Mouse (Mus musculus): ENCODE measurements around the gene Sept9. TPM values are rescaled to one million over a fixed set of nuclear protein-coding genes. Genes with fewer than 3 reads are reported as not detected.

The Sept9 gene
- polyA plus RNA-seq, 1 experiment from 2014 or later = 139 TPM

DNA sequence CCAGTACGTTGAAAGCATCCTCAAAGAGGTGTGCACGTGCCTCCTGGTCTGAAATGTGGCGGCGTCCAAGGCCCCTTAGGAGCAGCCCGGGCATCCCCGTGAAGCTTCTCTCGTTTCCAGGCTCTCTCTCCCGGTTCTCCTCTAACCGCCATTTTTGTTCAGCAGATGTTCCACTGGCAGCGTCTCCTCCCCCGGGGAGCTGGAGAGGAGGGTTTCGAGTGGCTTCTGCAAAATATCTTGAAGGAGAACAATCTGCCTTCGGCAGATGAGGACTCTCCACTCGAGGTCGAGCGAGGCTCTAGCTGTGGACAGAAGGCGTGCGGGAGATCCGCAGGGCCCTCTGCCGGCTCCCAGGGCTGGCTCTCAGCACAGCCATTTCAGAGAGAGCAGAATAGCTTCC, 173.7 kb downstream of the Sept9 start:
- no peak for ATAC-seq (ENCODE audit: low read depth)
- no peaks in the 10 kb centered on the region for H3K27me3 ChIP-seq (ENCODE audit: control insufficient read depth, insufficient read depth, low read depth, low read length)
- H3K4me2 ChIP-seq (ENCODE audit: low read depth, low read length) = no peak overlapping the region
- H3K4me1 ChIP-seq (replicated peaks; ENCODE audit: control insufficient read depth, insufficient read depth, low read length) = peaks cover 10% of the 10 kb centered on the region
- H3K9me3 ChIP-seq (ENCODE audit: control insufficient read depth, low read length) = no peaks in the 10 kb centered on the region
- H3K36me3 ChIP-seq (ENCODE audit: control insufficient read depth, insufficient read depth, low read length) = no peaks in the 10 kb centered on the region
- no peak overlapping the region for H3K9ac ChIP-seq (ENCODE audit: low read length)
- H3K4me3 ChIP-seq (ENCODE audit: low read length) = no peak overlapping the region
- 66% methylated on average over 20 of the region's 20 CpGs for WGBS
- no peak overlapping the region for H3K27ac ChIP-seq (ENCODE audit: low read length)

DNA sequence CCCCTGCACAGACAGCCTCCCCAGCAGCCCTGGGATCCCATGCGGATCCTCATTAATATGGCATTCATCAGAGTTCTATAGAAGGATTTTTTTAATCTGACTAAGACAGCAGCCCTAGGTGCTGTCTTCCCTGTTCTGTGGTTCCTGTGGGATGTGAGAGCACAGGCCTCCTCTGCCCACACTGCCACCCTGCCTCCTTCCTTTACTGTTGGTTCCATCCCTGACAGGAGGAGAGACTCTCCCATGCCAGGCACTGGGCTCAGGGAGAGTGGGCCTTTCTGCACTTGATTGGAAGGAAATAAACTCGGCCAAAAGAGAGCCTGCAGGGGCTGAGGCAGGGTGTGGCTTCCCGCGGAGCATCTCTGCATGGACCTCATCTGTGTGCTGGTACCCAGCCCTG, 174.4 kb downstream of the Sept9 start:
- no peak; the same call in 1 of the 2 replicates for ATAC-seq (ENCODE audit: low read depth)
- H3K27me3 ChIP-seq (ENCODE audit: control insufficient read depth, insufficient read depth, low read depth, low read length) = no peaks in the 10 kb centered on the region
- peaks cover 10% of the 10 kb centered on the region for H3K4me1 ChIP-seq (replicated peaks; ENCODE audit: control insufficient read depth, insufficient read depth, low read length)
- no peak overlapping the region for H3K27ac ChIP-seq (ENCODE audit: low read length)
- no peak overlapping the region for H3K4me2 ChIP-seq (ENCODE audit: low read depth, low read length)
- H3K9ac ChIP-seq (ENCODE audit: low read length) = no peak overlapping the region
- no peak overlapping the region for H3K4me3 ChIP-seq (ENCODE audit: low read length)
- 32% methylated on average over 4 of the region's 4 CpGs for WGBS
- no peaks in the 10 kb centered on the region for H3K36me3 ChIP-seq (ENCODE audit: control insufficient read depth, insufficient read depth, low read length)
- no peaks in the 10 kb centered on the region for H3K9me3 ChIP-seq (ENCODE audit: control insufficient read depth, low read length)

DNA sequence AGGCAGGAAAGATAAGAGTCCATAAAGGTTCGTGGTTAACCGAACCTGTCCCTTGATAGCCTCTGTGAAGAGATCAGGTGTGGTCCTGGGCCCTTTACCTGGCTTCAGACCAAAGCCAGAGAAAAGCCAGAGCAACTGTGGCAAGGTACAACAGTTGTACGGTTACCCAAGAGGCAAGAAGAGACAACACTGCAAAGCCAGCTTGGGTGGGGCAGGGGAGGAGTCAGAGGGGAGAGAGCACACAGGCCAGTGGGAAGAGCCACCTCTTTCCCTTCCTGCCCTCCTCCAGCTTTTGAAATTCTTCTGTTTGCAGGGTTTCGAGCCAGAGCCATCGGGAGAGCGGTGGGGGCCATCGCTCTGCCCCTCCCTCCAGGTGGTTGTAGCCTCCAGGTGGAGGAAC, 174.8 kb downstream of the Sept9 start:
- WGBS = 36% methylated on average over 7 of the region's 7 CpGs

DNA sequence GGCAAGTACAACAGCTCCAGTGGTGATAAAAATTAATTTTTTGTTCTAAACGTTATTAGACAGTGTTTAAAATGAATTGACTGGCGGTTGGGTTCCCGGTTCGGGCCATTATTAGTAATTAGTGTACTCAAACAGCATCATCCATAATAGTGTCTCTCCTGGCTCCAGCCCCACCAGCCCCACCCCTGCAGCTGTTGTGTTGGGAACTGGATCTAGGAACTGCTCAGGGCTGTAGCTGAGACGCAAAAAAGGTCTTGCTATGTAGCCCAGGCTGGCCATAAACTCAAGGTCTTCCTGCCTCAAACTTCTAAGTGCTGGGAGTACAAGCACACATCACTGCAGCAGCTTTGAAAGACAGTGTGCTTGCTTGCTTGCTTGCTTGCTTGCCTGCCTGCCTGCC, 180.3 kb downstream of the Sept9 start:
- Histone ChIP-seq H3K27ac (ENCODE audit: low read length) (no peak overlapping the region), H3K4me1 (replicated peaks; ENCODE audit: control insufficient read depth, insufficient read depth, low read length) (no peaks in the 10 kb centered on the region), H3K27me3 (ENCODE audit: control insufficient read depth, insufficient read depth, low read depth, low read length) (peaks cover 5% of the 10 kb centered on the region), H3K9ac (ENCODE audit: low read length) (no peak overlapping the region), H3K9me3 (ENCODE audit: control insufficient read depth, low read length) (no peaks in the 10 kb centered on the region), H3K4me3 (ENCODE audit: low read length) (no peak overlapping the region), H3K4me2 (ENCODE audit: low read depth, low read length) (no peak overlapping the region), H3K36me3 (ENCODE audit: control insufficient read depth, insufficient read depth, low read length) (no peaks in the 10 kb centered on the region)
- ATAC-seq (ENCODE audit: low read depth) = no peak
- WGBS = 61% methylated on average over 5 of the region's 5 CpGs

More for the DNA sequence above, 174.8 kb downstream of the Sept9 start:
- no peaks in the 10 kb centered on the region for H3K9me3 ChIP-seq (ENCODE audit: control insufficient read depth, low read length)
- peaks cover 10% of the 10 kb centered on the region for H3K4me1 ChIP-seq (replicated peaks; ENCODE audit: control insufficient read depth, insufficient read depth, low read length)
- H3K27me3 ChIP-seq (ENCODE audit: control insufficient read depth, insufficient read depth, low read depth, low read length) = no peaks in the 10 kb centered on the region
- no peak overlapping the region for H3K4me3 ChIP-seq (ENCODE audit: low read length)
- H3K36me3 ChIP-seq (ENCODE audit: control insufficient read depth, insufficient read depth, low read length) = no peaks in the 10 kb centered on the region
- ATAC-seq (ENCODE audit: low read depth) = no peak
- H3K9ac ChIP-seq (ENCODE audit: low read length) = no peak overlapping the region
- no peak overlapping the region for H3K4me2 ChIP-seq (ENCODE audit: low read depth, low read length)
- H3K27ac ChIP-seq (ENCODE audit: low read length) = no peak overlapping the region

DNA sequence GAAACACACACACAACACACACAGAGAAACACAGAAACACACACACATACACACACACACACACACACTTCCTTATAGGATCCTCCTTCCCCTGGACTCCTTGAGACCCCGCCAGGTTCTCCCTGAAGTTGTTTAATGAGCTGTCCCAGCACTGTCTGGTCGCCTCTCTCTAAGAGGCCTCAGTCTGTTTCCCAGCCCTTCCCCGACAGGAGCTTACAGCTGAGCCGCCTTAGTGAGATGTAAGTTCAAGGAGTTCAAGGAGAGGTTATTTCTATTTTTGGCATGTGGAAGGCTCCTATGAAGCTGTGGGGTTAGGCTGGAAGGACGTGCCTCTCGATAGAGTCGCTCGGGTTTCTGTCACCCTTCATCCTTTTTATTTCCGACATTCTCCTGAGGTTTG, 184.8 kb downstream of the Sept9 start:
- no peak for ATAC-seq (ENCODE audit: low read depth)
- WGBS = 6% methylated on average over 9 of the region's 9 CpGs
- no peaks in the 10 kb centered on the region for H3K4me1 ChIP-seq (replicated peaks; ENCODE audit: control insufficient read depth, insufficient read depth, low read length)
- no peak overlapping the region for H3K27ac ChIP-seq (ENCODE audit: low read length)
- no peak overlapping the region for H3K4me3 ChIP-seq (ENCODE audit: low read length)
- H3K27me3 ChIP-seq (ENCODE audit: control insufficient read depth, insufficient read depth, low read depth, low read length) = peaks cover 16% of the 10 kb centered on the region
- H3K9me3 ChIP-seq (ENCODE audit: control insufficient read depth, low read length) = no peaks in the 10 kb centered on the region
- no peak overlapping the region for H3K4me2 ChIP-seq (ENCODE audit: low read depth, low read length)
- H3K9ac ChIP-seq (ENCODE audit: low read length) = no peak overlapping the region
- H3K36me3 ChIP-seq (ENCODE audit: control insufficient read depth, insufficient read depth, low read length) = no peaks in the 10 kb centered on the region

DNA sequence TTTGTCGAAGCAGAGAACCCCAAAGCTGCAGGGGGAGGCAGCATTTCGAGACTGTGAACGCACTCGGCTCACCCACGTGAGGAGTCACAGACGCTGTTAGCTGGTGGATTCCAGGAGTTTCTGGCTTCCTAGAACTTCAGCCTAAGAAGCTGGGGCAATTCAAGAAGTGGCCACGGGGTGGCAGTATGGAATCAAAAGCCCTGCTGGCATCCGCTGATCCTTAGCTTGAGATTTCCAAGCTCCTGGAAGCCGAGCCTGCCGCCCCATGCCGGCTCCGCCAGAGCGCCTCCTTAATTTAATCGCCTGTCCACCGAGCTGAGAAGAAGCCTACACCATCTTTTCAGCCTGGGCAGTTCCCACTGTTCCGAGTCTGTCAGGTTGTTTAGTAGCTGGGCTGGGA, 185.4 kb downstream of the Sept9 start:
- peak; percentile 67; the same call in 1 of the 2 replicates for ATAC-seq (ENCODE audit: low read depth)
- Histone ChIP-seq H3K9me3 (ENCODE audit: control insufficient read depth, low read length) (no peaks in the 10 kb centered on the region), H3K36me3 (ENCODE audit: control insufficient read depth, insufficient read depth, low read length) (no peaks in the 10 kb centered on the region), H3K4me3 (ENCODE audit: low read length) (no peak overlapping the region), H3K27me3 (ENCODE audit: control insufficient read depth, insufficient read depth, low read depth, low read length) (peaks cover 16% of the 10 kb centered on the region), H3K9ac (ENCODE audit: low read length) (no peak overlapping the region), H3K4me1 (replicated peaks; ENCODE audit: control insufficient read depth, insufficient read depth, low read length) (no peaks in the 10 kb centered on the region), H3K4me2 (ENCODE audit: low read depth, low read length) (no peak overlapping the region), H3K27ac (ENCODE audit: low read length) (no peak overlapping the region)
- whole genome bisulfite sequencing = under 1% methylated on average over 16 of the region's 16 CpGs

DNA sequence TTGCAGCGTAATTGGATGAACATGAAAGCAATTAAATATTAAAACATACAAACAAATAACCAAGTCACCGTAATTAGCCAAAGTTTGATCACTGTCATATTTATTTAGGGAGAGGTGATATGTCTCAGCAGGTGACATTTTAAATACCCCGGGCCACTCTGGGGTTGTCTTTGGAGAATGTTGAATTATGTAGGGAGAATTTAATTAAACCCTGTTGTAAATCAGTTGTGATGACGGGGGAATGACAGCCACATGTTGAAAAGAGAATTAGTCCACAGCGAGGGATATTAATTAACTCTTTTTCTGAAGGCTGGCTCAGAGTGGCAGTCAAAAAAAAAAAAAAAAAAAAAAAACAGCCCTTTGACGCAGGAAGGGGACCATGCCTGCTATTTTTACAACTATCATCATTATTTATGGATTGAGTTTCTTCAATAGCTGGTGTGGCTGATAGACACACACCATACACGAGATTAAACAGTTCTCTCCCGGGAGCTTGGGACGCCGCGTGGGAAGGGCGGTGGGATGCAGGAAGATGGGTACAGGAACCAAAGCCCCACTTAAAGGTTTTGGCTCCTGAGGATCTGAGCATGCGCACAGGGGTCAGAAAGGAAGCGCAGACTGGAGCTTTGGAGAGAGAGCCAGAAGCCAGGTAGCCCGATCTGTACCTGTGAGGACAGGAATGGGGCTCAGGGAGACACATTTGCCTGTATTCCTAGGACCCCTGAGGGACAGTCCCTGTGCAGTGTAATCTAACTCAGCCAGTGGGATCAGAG, 186.1 kb downstream of the Sept9 start:
- WGBS = 44% methylated on average over 15 of the region's 15 CpGs
- Histone ChIP-seq H3K9ac (ENCODE audit: low read length) (no peak overlapping the region), H3K4me1 (replicated peaks; ENCODE audit: control insufficient read depth, insufficient read depth, low read length) (0 out of 2 replicates have a peak, but pooled peaks cover 3% of the 10 kb centered on the region), H3K4me3 (ENCODE audit: low read length) (no peak overlapping the region), H3K27me3 (ENCODE audit: control insufficient read depth, insufficient read depth, low read depth, low read length) (peaks cover 16% of the 10 kb centered on the region), H3K27ac (ENCODE audit: low read length) (no peak overlapping the region), H3K4me2 (ENCODE audit: low read depth, low read length) (no peak overlapping the region), H3K36me3 (ENCODE audit: control insufficient read depth, insufficient read depth, low read length) (no peaks in the 10 kb centered on the region), H3K9me3 (ENCODE audit: control insufficient read depth, low read length) (no peaks in the 10 kb centered on the region)
- no peak for ATAC-seq (ENCODE audit: low read depth)

DNA sequence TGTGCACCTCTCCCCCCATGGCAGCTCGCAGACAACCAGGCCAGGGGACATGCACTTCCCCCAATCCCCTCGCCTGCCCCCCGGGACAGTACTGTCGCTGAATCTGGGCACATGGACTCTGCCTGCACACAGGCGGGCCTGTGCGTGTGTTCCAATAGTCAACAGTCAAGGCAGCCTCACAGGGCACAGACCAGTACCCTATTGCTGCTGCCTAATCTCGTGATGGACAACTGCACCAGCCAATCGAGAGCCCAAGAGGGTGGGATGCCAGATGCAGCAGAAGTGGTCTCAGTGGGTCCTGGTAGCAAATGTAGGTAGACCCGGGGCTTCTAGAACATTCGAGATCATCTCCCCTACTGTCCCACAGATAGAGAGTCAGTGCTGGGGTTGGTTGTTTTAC, 187.8 kb downstream of the Sept9 start:
- peaks cover 16% of the 10 kb centered on the region for H3K27me3 ChIP-seq (ENCODE audit: control insufficient read depth, insufficient read depth, low read depth, low read length)
- no peaks in the 10 kb centered on the region for H3K9me3 ChIP-seq (ENCODE audit: control insufficient read depth, low read length)
- no peak overlapping the region for H3K4me3 ChIP-seq (ENCODE audit: low read length)
- ATAC-seq (ENCODE audit: low read depth) = no peak
- H3K27ac ChIP-seq (ENCODE audit: low read length) = no peak overlapping the region
- no peak overlapping the region for H3K4me2 ChIP-seq (ENCODE audit: low read depth, low read length)
- no peak overlapping the region for H3K9ac ChIP-seq (ENCODE audit: low read length)
- H3K4me1 ChIP-seq (replicated peaks; ENCODE audit: control insufficient read depth, insufficient read depth, low read length) = 0 out of 2 replicates have a peak, but pooled peaks cover 3% of the 10 kb centered on the region
- no peaks in the 10 kb centered on the region for H3K36me3 ChIP-seq (ENCODE audit: control insufficient read depth, insufficient read depth, low read length)
- 73% methylated on average over 10 of the region's 10 CpGs for WGBS

DNA sequence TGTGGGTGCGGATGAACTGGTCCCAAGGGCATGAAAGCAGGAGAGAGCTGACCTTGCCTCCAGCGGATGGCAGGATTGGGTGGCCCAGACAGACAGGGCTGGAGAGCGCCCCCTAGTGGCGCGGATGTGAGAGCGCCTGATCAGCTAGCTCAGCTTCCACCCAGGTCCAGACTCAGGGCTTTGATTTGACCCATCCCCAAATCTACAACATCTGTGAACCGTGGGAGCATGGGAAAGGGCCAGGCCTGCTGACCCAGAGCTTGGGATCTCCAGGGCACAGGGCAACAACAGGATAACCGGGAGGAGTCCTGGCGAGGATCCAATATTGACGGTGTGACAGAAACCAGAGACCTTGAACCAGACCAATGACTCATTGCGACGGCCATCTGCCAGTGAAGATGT, 190.5 kb downstream of the Sept9 start:
- H3K9ac ChIP-seq (ENCODE audit: low read length) = no peak overlapping the region
- no peak overlapping the region for H3K4me2 ChIP-seq (ENCODE audit: low read depth, low read length)
- peak; percentile 21; the same call in 1 of the 2 replicates for ATAC-seq (ENCODE audit: low read depth)
- no peaks in the 10 kb centered on the region for H3K9me3 ChIP-seq (ENCODE audit: control insufficient read depth, low read length)
- H3K4me1 ChIP-seq (replicated peaks; ENCODE audit: control insufficient read depth, insufficient read depth, low read length) = peaks cover 12% of the 10 kb centered on the region
- peaks cover 31% of the 10 kb centered on the region for H3K27me3 ChIP-seq (ENCODE audit: control insufficient read depth, insufficient read depth, low read depth, low read length)
- H3K36me3 ChIP-seq (ENCODE audit: control insufficient read depth, insufficient read depth, low read length) = no peaks in the 10 kb centered on the region
- H3K4me3 ChIP-seq (ENCODE audit: low read length) = no peak overlapping the region
- WGBS = 16% methylated on average over 12 of the region's 12 CpGs
- no peak overlapping the region for H3K27ac ChIP-seq (ENCODE audit: low read length)

Measured in lung, embryonic 16.5 days (tissue).